Mouse (Mus musculus) left cerebral cortex, adult 18-20 months (tissue): ENCODE data around the gene Mitd1. TPM values are rescaled to one million over a fixed set of nuclear protein-coding genes. Genes with fewer than 3 reads are reported as not detected.
A peak's percentile ranks its signal among the peaks of the same experiment; 100 is the strongest.

Experiments
- DNase-seq, 2 experiments: peaks; one replicate each; pipeline ENCODE4 v3.0.0; 2021 to 2022; ENCODE audit warnings: low spot score in 2 of 2, mixed read lengths in 1 of 2
- total RNA-seq, 2 experiments: library from RNA; stranded (reverse); gene quantifications; 2 replicates each; pipeline ENCODE4 v1.2.3; 2021

Gene Mitd1
- total RNA-seq, 2 experiments from 2014 or later = 10.7 to 11.3 TPM

DNA sequence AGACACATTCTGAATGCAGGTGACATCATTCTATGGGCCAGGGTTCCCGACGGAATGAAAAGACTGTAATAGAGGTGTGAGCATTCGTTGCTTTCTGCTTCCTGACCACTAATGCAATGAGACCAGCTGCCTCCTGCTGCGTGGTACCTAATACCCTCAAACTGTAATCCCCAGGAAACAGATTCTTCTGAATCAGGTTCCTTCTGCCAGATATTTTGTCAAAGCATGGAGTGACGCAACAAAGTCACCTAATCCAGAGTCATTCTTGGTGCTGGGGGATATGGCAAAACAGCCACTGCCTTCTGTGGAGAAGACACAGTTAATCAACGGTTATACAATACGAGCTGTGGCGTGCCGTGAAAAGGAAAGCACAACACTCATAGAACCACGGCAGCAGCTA lies 21.6 kb downstream of the Mitd1 start:
- no peak for DNase-seq

DNA sequence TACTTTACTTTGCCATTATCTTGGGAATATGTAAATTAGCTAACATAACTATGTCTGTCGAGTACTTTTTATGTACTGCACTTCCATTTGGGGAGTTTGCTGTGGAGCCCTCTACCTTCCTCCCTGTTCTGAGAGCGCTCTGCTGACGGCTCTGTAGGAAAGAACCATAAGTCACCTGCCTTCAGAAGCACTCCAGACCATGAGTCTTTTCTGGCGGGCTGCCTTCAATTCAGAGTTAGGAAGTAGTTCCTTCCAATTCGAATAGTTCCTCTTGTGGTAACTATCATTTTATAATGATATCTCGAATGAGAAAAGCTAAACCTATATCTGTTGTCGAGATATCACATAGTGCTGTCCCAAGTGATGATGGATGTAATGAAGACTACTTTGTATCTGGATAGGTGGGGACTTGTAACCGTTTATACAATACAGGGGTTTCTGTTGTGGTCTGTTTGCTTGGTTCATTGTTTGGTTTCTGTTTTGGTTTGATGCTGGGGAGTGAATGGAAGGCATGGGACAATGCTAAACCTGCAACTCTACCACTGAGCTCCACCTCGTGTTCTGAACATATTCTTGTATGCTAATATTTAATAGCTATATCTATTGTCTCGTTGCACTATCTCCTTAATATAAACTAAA lies 22.4 kb downstream of the Mitd1 start:
- DNase-seq = no peak

DNA sequence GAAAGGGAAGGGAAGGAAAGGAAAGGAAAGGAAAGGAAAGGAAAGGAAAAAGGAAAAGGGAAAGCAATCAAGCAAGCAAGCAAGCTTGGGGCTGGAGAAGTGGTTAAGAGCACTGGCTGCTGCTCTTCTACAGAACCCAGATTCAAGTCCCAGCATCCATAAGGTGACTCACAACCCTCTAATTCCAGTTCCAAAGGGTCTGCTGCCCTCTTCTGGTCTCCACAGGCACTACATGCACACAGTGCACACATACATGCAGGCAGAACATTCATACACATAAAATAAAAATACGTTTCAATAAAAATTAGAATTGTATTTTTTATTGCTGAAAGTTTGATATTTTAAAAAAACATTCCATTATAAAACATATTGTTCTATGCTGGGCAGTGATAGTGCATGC lies 23.2 kb downstream of the Mitd1 start:
- peak; percentile 26 to 39 for DNase-seq

DNA sequence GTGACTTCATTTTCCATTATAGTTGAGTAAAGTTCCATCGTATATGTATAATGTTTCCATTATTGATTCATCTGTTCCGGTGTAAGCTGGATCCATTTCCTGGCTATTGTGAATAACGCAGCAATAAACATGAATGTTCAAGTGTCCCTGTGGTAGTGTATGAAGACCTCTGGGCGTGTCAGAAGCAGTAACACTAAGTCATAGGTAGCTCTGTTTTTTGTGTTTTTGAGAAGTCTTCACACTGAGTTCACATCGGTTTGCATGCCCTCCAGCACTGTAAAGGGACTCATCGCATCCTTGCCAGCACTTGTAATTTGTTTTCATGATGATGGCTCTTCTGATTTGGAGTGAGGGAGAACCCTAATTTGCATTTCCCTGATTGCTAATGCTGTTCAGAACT lies 23.9 kb downstream of the Mitd1 start, which contains the start of gene Tsga10:
Gene Tsga10 (minus strand): TSS at position 144 of the 400 bp plus-strand sequence.
- DNase-seq = no peak

DNA sequence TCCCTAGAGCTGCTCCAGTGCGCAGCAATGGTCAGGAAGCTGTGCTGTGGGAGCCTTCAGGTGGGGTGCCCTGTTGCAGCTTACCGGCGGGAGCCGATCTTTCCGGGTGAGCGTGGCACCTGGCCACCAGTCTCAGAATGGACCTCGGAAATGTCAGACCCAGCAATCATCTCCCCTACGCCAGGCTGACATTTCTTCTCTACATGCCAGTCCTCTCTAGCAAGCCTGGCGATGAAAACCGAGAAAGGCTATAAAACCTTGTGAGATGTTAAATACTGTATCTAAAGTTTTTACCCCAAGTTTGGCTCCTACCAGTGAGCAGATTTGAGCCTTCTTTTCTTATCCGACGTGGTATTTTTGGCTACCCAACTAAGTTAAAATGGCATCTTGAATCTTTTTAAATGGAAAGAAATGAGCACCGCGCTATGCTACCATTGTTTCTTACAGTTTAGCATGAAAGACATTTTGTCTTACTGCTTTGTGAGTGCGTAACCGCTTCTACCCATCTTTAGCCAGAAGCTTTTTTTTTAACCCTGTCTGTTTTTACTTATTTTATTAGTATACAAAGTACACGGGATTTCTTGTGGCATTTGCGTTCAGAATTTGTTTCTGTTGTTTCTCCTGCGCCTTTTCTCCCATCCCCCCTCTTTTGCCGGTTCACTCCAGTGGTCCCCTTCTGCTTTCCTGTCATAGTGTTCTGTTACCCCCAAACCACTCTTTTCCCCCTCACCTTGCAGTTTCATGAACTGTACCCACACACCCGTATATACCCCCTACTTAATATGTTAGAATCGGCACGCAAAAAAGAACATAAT lies 24.6 kb downstream of the Mitd1 start:
- DNase-seq = no peak

DNA sequence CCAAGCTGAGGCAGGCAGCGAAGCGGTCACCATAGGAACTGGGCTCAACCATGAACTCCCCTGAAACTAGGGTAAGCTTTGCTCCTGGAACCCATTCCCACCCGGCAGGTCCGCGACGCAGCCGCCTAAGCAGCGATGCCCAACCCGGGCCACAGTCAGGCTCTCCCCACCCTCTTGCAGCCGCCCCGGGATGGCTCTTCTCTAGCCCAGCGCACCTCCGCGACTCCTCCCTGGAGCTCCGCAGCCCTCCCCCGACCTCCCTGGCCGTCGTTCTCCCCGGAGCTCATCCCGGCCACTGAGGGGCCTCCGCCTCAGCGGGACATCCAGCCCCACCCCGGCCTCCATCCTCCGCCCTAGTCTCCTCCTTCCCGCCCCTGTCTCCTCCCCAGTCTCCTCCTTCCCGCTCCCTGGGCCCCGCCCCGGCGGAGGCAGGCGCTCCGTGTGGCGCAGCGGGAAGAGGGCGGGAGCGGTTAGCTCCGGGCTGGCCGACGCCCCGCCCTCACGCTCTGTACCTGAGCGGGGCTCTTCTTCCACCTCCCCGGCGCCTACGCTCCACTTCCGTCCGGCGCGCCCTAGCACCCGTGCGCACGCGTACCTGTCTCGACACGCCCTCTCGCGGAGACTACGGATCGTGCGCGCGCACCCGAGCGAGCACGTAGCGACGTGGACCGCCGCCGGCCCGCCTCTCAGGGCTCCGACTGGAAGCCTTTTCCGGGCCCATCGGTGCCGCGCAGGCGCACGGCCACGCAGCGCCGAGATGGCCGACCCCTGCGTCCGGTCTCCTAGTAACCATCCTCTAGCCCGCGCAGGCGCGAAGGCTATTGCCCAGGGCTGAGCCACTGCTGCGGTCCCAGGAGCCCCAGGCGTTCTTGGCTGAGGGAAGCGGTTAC lies 25.5 kb downstream of the Mitd1 start:
- DNase-seq = peak; percentile 99 to 100

DNA sequence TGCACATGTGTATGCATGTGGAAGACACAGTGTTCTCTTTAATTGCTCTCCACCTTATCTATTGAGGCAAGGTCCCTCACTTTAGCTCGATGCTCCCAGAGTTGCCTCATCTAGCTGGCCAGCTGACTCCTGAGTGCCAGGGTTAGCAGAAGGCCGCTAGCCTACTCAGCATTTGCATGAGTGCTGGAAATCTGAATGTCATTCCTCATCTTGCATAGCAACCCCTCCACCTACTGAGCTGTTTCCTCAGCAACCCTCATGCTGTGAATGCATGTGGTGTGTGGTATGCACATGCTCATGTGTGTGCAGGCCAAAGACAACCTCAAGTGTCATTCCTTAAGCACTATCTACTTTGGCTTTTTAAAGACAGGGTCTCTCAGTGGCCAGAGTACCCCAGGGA lies 39.5 kb downstream of the Mitd1 start:
- peak in 1 of 2 experiments; percentile 12 for DNase-seq

DNA sequence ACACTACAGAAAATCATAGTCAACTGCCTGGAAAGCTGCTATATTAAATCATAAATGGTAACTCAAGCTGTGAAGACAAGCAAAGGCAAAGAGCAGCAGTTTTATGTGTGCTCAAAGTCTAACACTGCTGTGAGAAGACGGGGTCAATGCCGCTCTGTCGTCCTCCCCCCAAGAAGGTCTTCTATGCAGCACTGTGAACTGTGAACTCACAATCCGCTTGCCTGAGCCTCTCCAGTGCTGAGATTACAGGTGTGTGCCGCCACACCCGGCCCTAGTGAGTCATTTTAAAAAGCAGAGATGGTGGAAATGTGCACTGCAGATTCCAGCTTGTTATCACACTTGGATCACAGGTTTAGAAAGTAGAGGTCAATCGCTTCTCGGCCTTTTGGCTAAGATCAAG lies 43.3 kb downstream of the Mitd1 start:
- DNase-seq = no peak

DNA sequence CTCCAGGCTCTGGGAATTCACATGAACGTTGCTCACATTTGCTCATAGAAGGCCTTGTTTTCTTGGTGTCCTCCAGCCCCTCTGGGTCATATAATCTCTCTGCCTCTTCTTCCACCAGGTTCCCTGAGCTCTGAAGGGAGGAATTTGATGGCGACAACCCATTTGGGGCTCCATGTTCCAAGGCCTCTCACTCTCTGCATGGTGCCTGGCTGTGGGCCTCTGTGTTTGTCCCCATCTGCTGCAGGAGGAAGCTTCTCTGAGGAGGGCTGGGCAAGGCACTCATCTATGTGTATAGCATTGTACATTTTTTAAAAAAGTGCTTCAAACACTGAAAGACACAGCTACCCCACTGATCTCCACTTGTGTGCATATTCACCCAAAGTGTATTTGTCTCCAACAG lies 58.5 kb downstream of the Mitd1 start:
- no peak for DNase-seq

Other genes with a start within 250 kb of the Mitd1 start
- 100 to 1,000 TPM; 251 to 264 TPM for gene 2010300C02Rik, start 170.3 kb downstream of the Mitd1 start, total RNA-seq
- 10 to 100 TPM; 17.8 to 19.3 TPM for gene Tsga10, start 24.0 kb downstream of the Mitd1 start, total RNA-seq
- 1 to 10 TPM; 8.8 to 9.4 TPM for gene Lipt1, start 18.7 kb downstream of the Mitd1 start, total RNA-seq
- 100 to 1,000 TPM; 139 to 146 TPM for gene Mrpl30, start 66 bp upstream of the Mitd1 start, total RNA-seq
- gene Lyg2, start 26.1 kb upstream of the Mitd1 start, total RNA-seq = not detected
- gene Lyg1, start 67.3 kb upstream of the Mitd1 start, total RNA-seq = not detected
- gene Txndc9, start 107.5 kb upstream of the Mitd1 start, total RNA-seq = 10 to 100 TPM; 56.6 to 71.1 TPM
- 10 to 100 TPM; 40.7 to 41.1 TPM for gene Eif5b, start 107.6 kb upstream of the Mitd1 start, total RNA-seq
- gene Rev1, start 239.4 kb upstream of the Mitd1 start, total RNA-seq = 10 to 100 TPM; 39.3 to 40.7 TPM